Mouse (Mus musculus) gastrocnemius, postnatal 4 days (tissue): ENCODE measurements at regions not wholly inside any gene's neighbourhood (a gene's known extent, or its start where the extent isn't known, plus 50 kb on each side); places are given as distances from the start of the nearest gene placed in this dataset.

Experiments used
- DNase-seq, 2 experiments: peaks; one replicate each; pipeline ENCODE4 v3.0.0; 2021 to 2022; ENCODE audit warnings: low spot score in 2 of 2, mixed read lengths in 2 of 2

- peak; percentile 17 to 53 for DNase-seq
Measured at GRCm38 (mm10) chr9:72217296-72218028, 57.2 kb upstream of the Zfp280d start.

- DNase-seq: no peak
Measured at GRCm38 (mm10) chr9:72218736-72219135, 55.9 kb upstream of the Zfp280d start.

DNA sequence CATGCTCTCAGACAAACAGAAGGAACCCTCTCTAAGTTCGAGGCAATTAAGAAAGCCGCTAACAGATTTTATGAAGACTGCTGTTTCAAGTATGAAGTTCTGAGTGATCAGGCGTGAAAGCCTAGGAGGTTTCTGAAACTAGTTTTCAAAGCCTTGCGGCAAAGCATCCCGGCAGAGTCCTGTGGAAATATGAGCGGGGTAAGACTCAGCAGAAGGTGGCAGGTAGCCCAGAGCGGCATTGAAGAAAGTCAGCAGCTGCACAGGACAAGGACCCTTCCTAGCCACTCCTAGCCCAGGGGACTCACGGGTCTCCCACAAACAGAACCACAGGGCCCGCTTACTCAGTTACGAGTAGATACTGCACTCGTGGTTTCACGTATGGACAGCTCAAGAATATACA, 54.8 kb upstream of the Zfp280d start:
- DNase-seq: peak in 1 of 2 experiments; percentile 14

- no peak for DNase-seq
Measured at GRCm38 (mm10) chr9:72221333-72221732, 53.3 kb upstream of the Zfp280d start.
